Mouse (Mus musculus) neural tube, embryonic 10.5 days (tissue): ENCODE measurements around the gene Uchl5.

Experiments
- DNase-seq: peaks from one replicate; pipeline ENCODE4 v3.0.0-alpha.2; 2017; ENCODE audit warnings: low spot score; ENCODE audit errors: extremely low spot score

Gene Uchl5

DNA sequence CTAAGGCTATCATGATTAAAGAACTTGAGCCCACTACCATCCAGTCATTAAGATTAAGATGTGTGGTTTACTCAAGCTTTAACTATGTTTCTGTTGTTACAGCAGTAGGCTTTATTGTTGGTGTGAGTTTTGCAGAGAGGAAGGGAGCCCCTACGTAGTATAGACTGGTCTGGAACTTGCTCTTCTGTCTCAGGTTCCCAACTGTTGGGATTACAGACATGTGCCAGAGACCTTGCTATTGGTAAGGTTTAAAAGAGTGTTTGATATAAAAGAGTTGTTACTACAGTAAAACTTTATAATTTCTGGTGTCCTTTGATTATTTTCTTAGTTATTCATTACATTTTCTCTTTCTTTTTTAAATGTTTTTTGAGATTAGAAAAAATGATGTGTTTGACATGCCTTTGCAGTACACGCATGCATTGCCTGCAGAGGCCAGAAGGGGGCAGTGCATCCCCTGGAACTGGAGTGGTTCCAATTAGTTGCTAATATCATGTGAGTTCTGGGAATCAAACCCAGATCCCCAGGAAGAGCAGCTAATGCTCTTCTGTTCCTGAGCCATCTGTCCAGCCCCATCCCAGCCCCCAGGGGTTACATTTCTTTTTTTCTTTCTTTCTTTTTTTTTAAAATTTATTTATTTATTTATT is 11.6 kb downstream of the Uchl5 start:
- DNase-seq, result peak; percentile 38

DNA sequence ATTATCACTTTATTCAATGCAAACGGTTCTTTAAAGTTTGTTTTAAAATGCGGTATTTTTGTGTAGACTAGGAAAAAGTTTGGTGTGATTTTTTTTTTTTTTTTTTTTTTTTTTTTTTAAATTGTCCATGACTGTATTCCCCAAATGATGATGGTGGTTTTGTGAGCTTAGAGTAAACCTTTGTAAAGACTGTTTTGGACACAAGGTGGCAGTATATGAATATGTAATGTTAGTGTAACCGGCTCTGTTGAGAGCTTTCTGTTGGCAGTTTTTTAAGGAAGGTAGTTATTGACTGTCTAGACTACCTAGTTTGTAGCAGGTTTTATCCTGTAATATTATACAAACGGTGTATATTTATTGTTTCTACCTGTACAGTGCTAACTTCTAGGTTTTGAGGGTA is 26.5 kb downstream of the Uchl5 start:
- no peak for DNase-seq

DNA sequence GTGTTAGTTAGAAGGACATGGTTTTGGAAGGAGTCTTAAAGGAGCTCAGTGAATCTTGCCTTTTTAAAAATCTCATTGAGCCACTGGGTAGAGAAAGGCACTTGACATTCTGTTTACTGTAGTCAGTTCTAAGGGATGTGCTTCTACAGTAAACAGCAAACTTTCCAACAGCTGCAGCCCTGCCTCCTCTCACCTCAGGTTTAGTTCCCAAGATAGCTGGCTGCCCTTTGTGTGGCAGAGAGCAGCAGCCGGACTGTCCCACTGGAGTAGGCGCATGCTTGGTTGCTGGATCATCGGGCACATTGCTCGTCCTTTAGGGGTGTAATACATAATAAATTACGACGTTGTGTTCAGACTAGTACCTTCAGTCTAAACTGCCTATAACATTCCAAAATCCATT is 32.0 kb downstream of the Uchl5 start:
- DNase-seq, result no peak

DNA sequence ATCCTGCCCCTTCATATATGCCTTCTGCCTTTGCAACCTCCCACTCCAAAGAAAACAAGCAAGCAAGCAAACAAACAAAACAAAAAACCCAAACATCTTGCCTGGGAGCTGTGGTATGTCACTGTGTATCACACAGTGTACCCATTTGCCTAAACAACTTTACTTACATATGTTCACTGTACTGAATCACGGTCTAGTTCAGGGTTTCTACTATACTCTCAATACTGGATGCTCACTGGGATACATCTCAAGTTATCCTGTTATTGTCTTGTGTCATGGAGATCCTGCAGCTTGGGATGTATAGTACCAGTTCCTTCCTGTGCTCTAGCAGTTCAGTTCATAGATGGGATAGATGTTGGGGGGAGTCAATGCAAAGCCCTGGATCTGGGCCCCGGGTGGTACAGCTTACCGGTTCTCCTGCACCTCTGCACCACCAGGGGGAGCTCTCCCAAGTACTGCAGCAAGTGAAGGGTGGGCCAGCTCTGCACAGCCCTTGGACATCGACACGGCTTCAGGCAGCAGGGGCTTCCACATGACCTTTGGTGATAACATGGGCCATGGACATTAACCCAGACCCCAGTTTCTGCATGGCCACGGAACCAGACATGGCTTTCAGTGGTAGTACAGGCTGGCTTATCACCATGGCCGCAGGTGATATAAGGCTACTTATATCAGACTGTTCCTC is 36.7 kb downstream of the Uchl5 start:
- peak; percentile 81 for DNase-seq

- no peak for DNase-seq
These were observed 43.2 kb downstream of the Uchl5 start for GRCm38 (mm10) chr1:143820096-143820877.

GRCm38 (mm10) chr1:143822677-143823076 is 45.6 kb downstream of the Uchl5 start:
- DNase-seq, result no peak

GRCm38 (mm10) chr1:143830713-143831112 is 53.6 kb downstream of the Uchl5 start:
- DNase-seq, result no peak

DNA sequence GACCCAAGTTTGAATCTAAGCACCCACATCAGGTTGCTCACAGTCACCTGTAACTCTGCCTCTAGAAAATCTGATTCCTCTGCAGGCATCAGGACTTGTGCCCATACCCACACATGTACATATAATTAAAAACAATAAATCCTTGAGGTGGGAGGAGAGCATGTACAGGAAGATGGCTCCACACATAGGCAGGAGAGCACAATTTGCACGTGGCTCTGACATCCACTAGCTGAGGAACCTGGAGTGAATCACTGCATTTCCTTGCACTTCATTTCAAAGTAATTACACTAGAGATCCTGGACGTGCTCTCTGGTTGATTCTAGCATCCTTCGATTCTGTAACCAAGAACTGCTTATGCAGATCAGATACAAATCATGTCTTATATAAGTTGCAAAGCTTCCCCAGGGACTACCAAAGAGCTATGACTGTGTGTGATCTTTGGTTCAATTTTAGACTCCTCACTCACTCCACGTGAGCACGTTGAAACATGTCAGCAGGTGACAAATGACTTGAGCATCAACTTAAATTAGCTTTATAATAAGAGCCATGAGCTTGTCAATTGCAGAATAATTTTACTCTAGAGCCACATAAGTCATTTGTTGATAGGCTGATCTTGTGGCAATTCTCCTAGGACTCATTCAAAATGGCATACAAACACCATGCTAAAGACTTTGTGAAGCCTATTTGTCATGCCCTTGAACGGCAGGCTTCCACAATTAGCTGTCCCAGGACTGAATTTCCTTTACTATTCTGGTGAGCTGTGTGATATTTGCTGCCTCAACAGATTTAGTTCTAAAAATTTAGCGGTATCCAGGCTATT is 59.5 kb downstream of the Uchl5 start:
- DNase-seq, result no peak

GRCm38 (mm10) chr1:143837681-143838080 is 60.6 kb downstream of the Uchl5 start:
- DNase-seq, result no peak

- DNase-seq, result no peak
These were observed 61.9 kb downstream of the Uchl5 start for GRCm38 (mm10) chr1:143838896-143839410.

- DNase-seq, result no peak
These were observed 75.3 kb downstream of the Uchl5 start for GRCm38 (mm10) chr1:143852329-143852728.

GRCm38 (mm10) chr1:143852779-143853358 is 75.8 kb downstream of the Uchl5 start:
- no peak for DNase-seq

GRCm38 (mm10) chr1:143853691-143854115 is 76.6 kb downstream of the Uchl5 start:
- DNase-seq, result no peak

- no peak for DNase-seq
These were observed 78.6 kb downstream of the Uchl5 start for GRCm38 (mm10) chr1:143855706-143856105.
